Mouse (Mus musculus) embryonic facial prominence, embryonic 14.5 days (tissue): Measurements from ENCODE around the gene Dync1i2. TPM values are rescaled to one million over a fixed set of nuclear protein-coding genes. Genes with fewer than 3 reads are reported as not detected.

ENCODE experiments used
- ATAC-seq: fragments of 200-750 bp; cut with Nextera tagmentation; 2 replicates; pipeline ENCODE4 v1.8.0; 2017; ENCODE audit warnings: low read depth, moderate number of reproducible peaks, moderate TSS enrichment
- DNase-seq: peaks from one replicate; pipeline ENCODE4 v3.0.0-alpha.2; 2015; ENCODE audit warnings: low spot score
- H3K27ac ChIP-seq: fragments of 300-500 bp; sonication (generic); replicated peaks from 2 replicates; pipeline ENCODE4 v1.5.1; 2014; ENCODE audit warnings: low read depth, mild to moderate bottlenecking, low read length, moderate library complexity
- H3K27me3 ChIP-seq: fragments of 300-500 bp; sonication (generic); replicated peaks from 2 replicates; pipeline ENCODE4 v1.6.1; 2014; ENCODE audit warnings: low read length; ENCODE audit not compliant: control insufficient read depth, insufficient read depth
- H3K36me3 ChIP-seq: fragments of 300-500 bp; sonication (generic); 2 replicates; pipeline ENCODE4 v1.6.1; 2014; ENCODE audit warnings: low read length, mixed read lengths; ENCODE audit not compliant: control insufficient read depth, insufficient read depth
- H3K4me1 ChIP-seq: fragments of 300-500 bp; sonication (generic); 2 replicates; pipeline ENCODE4 v1.6.1; 2014; ENCODE audit warnings: antibody characterized with exemption, low read length; ENCODE audit not compliant: control insufficient read depth, insufficient read depth
- H3K4me2 ChIP-seq: fragments of 300-500 bp; sonication (generic); 2 replicates; pipeline ENCODE4 v1.6.1; 2014; ENCODE audit warnings: low read depth, mild to moderate bottlenecking, low read length, moderate library complexity, mixed read lengths
- H3K4me3 ChIP-seq: fragments of 300-500 bp; sonication (generic); 2 replicates; pipeline ENCODE4 v1.5.1; 2014; ENCODE audit warnings: low read depth, mild to moderate bottlenecking, low read length
- H3K9ac ChIP-seq: fragments of 300-500 bp; sonication (generic); 2 replicates; pipeline ENCODE4 v1.6.1; 2014; ENCODE audit warnings: low read depth, mild to moderate bottlenecking, low read length, moderate library complexity, mixed read lengths
- H3K9me3 ChIP-seq: fragments of 300-500 bp; sonication (generic); 2 replicates; pipeline ENCODE4 v1.6.1; 2016; ENCODE audit warnings: low read length; ENCODE audit not compliant: control insufficient read depth
- WGBS: fragments of 180-500 bp; shearing (Covaris S2); extraction: QIAGEN DNeasy Blood & Tissue Kit; methylation state at CpG from one replicate; pipeline ENCODE4 v1.1.7; 2014; 5-methylcytosine and 5-hydroxymethylcytosine counted together
- polyA plus RNA-seq: library from polyadenylated mRNA; unstranded; fragments of >200 nt; fragmentation: Nextera tagmentation; extraction: Ambion mirVana; gene quantifications from 2 replicates; pipeline ENCODE4 v1.2.1, GENCODE M21; 2014

Dync1i2 gene
- polyA plus RNA-seq, 1 experiment from 2014 or later, result 103 TPM

DNA sequence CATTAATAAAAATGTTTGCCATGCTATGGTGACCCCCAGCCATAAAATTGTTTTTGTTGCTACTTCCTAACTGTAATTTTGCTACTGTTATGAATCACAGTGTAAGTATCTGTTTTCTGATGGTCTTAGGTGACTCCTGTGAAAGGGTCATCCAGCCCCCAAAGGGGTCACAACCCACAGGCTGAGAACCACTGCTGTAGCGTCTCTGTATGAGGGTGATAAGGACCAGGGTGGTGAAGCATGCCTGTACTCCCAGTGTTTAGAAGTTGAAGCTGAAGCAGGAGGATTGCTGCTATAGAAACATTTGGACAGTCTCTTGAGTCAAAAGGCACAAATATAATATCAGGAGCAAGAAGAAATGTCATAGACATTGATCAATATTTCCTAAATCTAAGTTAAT is 57.8 kb downstream of the Dync1i2 start:
- no peaks in the 10 kb centered on the region; the same call in 1 of the 2 replicates for H3K4me1 ChIP-seq
- DNase-seq (no peak), ATAC-seq (no peak)
- H3K4me2 ChIP-seq, result no peak overlapping the region
- no peaks in the 10 kb centered on the region for H3K9me3 ChIP-seq
- 61% methylated on average over 1 of the region's 1 CpGs for WGBS
- no peak overlapping the region for H3K9ac ChIP-seq
- no peak overlapping the region for H3K4me3 ChIP-seq
- H3K27me3 ChIP-seq, result no peaks in the 10 kb centered on the region
- H3K27ac ChIP-seq, result no peak overlapping the region
- H3K36me3 ChIP-seq, result peaks cover 27% of the 10 kb centered on the region

DNA sequence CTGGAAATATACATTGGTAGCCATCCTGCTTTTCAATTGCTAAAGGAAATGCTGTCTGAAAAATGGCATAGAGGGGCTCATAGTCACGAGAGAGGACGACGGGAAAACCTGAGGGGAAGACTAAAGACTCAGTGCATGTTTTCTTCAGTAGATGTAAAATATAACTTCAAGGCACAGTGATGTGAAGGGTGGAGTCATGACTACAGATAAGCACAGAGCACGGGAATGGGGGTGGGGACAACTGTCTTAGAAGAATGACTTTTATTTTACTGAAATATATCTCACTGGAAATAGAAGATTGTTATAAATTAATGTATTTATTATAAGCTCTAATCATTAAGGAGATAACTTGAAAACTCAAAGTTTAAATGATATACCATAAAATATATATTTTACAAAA is 58.6 kb downstream of the Dync1i2 start:
- Histone ChIP-seq H3K4me1 (peaks cover 3% of the 10 kb centered on the region; the same call in 1 of the 2 replicates), H3K27ac (no peak overlapping the region), H3K4me3 (no peak overlapping the region), H3K27me3 (no peaks in the 10 kb centered on the region), H3K4me2 (no peak overlapping the region), H3K9me3 (no peaks in the 10 kb centered on the region), H3K9ac (no peak overlapping the region), H3K36me3 (peaks cover 22% of the 10 kb centered on the region)
- no peak for DNase-seq
- 79% methylated on average over 4 of the region's 4 CpGs for WGBS
- no peak for ATAC-seq

DNA sequence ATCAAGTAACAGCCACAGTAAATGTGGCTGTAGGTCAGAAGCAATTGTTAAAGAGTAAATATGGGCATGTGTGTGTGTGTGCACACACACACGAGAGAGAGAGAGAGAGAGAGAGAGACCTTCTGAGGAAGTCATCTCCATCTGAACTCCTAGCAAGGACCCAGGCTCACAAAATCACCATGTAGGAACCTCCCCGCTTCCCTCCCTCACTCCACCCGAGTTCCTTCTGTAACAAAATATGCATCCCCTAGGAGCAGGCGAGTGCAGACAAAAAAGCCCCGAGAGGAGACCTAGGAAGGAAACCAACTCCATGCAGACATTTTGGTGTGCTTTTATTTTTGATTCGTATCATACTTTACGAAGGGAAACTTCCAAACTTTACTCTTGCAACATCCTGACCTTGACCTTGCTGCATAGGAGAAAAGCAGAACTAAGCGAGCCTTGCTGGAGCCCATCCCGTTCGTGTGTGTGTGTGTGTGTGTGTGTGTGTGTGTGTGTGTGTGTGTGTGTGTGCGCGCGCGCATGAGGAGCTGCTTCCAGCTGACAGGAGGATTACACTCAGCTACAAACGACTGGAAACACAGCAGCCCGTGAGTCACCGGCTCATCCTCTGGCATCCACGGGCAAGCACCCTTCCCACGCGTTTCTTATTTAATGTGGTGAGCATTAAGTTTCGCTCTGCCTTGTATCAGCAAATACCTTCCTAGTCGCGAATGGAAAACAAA is 62.6 kb downstream of the Dync1i2 start:
- Histone ChIP-seq H3K9me3 (no peaks in the 10 kb centered on the region), H3K4me1 (peaks cover 3% of the 10 kb centered on the region; the same call in 1 of the 2 replicates), H3K36me3 (peaks cover 8% of the 10 kb centered on the region; the same call in 1 of the 2 replicates), H3K4me3 (peak overlapping the region; percentile 21), H3K4me2 (peak overlapping the region; percentile 43), H3K27ac (peak overlapping the region; percentile 59), H3K27me3 (no peaks in the 10 kb centered on the region), H3K9ac (peak overlapping the region; percentile 55)
- 25% methylated on average over 23 of the region's 23 CpGs for WGBS
- DNase-seq (peak; percentile 83), ATAC-seq (peak; percentile 79)

DNA sequence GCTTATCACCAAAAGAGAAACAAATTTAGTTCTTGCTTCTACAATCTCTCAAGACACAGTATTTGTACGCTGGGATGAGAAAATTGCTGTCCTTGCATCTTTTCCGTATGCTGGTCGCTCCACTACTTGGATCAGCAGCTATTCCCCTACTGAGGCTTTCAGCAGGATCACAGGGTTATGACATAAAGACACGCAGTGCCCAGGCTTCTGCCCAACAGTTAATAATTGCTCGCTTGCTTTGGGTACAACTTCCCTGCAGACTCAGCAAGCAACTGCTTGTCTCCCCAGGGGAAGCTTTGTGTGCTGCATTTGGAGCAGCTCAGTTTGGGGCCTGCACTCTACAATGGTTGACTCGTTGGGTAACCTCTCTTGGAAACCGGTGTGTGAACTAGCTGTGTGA is 64.2 kb downstream of the Dync1i2 start:
- Histone ChIP-seq H3K4me2 (no peak overlapping the region), H3K4me3 (no peak overlapping the region), H3K27me3 (no peaks in the 10 kb centered on the region), H3K9me3 (no peaks in the 10 kb centered on the region), H3K4me1 (peaks cover 3% of the 10 kb centered on the region; the same call in 1 of the 2 replicates), H3K9ac (no peak overlapping the region), H3K27ac (no peak overlapping the region), H3K36me3 (peaks cover 8% of the 10 kb centered on the region; the same call in 1 of the 2 replicates)
- DNase-seq, result no peak
- WGBS, result 89% methylated on average over 7 of the region's 7 CpGs
- ATAC-seq, result no peak

DNA sequence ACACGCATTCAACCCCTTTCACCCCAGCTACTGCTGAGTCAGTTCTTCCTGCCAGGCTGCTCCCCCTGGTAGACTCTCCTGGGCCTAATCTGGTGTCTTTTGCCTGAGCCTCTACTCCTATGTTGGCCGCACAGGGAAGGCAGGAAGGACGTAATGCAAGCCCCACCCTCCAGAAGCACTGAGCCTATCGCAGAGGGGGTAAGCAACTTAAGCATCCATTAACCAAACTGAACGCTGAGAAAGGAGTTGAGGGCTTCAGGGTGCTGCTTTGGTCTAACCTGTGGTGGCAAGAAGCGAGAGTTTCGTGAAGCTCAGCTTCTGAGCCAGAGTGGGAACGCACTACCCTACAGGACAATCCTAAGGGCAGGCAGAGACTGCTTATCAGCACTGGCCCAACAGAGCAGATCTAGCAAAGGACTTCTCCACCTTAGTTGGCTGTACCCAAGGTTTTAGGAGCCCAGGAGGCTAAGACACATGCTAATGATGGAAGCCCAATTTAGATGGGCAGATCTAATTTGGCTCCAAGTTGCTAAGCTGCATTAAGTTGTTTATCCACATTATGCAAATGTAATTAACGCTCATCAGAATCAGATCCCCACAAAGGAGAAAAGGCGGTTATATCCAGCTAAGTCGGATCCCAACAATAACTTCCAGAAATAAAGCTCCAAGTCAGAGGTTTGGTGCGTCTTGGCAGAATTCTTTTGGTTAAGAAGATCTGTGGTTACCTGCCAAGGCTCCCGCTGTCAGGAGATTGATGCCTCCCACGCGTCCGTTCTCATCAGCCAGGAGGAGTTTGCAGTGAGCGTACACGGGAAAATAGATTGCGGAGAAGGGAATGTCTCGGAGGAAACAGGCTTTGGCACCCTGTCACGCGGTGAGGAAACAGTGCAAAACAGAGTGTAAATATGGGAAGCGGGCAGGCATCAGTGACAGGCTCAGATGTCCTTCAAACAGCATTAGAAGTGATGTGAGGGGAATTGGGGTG is 67.6 kb downstream of the Dync1i2 start:
- Histone ChIP-seq H3K27ac (no peak overlapping the region), H3K27me3 (no peaks in the 10 kb centered on the region), H3K9ac (no peak overlapping the region), H3K36me3 (peaks cover 18% of the 10 kb centered on the region), H3K4me3 (no peak overlapping the region), H3K4me2 (no peak overlapping the region), H3K4me1 (0 out of 2 replicates have a peak, but pooled peaks cover 3% of the 10 kb centered on the region), H3K9me3 (no peaks in the 10 kb centered on the region)
- no peak for ATAC-seq
- peak; percentile 42 for DNase-seq
- WGBS, result 79% methylated on average over 23 of the region's 23 CpGs

DNA sequence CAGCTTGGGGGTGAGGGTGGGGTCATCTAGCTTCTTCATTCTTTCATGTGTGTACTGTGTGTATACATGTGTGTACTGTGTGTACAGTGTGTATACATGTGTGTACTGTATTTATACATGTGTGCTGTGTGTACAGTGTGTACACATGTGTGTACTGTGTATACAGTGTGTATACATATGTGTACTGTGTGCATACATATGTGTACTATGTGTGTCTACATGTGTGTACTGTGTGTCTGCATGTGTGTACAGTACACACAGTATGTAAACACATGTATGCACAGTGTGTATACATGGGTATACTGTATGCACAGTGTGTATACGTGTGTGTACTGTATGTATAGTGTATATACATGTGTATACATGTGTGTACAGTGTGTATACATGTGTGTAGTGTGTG is 70.5 kb downstream of the Dync1i2 start:
- WGBS, result 84% methylated on average over 1 of the region's 1 CpGs
- H3K9ac ChIP-seq, result no peak overlapping the region
- no peak for ATAC-seq

DNA sequence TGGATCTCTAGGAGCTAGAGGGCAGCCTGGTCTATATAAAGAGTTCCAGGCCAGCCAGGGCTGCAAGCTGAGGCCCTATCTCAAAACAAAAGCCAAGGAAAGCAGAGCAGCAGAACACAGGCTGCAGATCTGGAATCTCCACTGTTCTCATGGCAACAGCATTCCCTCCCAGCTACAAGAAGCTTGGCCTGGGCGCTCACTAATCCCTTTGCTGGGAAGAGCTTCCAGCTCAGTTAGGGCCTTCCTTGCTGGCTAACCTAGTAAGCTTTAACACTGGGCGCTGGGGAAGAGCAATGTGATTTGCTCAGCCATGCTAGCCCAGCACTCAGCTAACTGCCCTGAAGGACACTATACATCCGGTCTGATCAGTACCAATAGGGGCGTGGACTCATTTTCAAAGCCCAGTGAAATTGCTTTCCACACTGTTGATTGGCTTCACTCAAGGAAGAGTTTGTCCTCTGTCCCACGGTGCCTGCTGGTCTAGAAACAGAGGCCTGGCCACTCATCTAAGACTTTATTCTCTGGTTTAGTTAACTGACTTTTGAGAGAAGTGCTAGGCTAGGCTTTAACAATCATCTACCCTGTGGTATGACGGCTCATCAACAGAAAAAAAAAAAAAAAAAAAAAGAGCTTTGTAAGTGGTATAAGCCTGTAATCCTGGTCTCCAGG is 78.7 kb downstream of the Dync1i2 start:
- H3K4me3 ChIP-seq, result no peak overlapping the region
- ATAC-seq, result peak; percentile 57; the same call in 1 of the 2 replicates
- DNase-seq, result peak; percentile 67
- no peaks in the 10 kb centered on the region for H3K27me3 ChIP-seq
- H3K4me1 ChIP-seq, result peaks cover 5% of the 10 kb centered on the region
- H3K9ac ChIP-seq, result no peak overlapping the region
- no peaks in the 10 kb centered on the region for H3K9me3 ChIP-seq
- H3K36me3 ChIP-seq, result no peaks in the 10 kb centered on the region
- 46% methylated on average over 6 of the region's 6 CpGs for WGBS
- H3K27ac ChIP-seq, result no peak overlapping the region
- H3K4me2 ChIP-seq, result no peak overlapping the region

More for the DNA sequence above, 70.5 kb downstream of the Dync1i2 start:
- H3K9me3 ChIP-seq, result no peaks in the 10 kb centered on the region
- peaks cover 11% of the 10 kb centered on the region for H3K36me3 ChIP-seq
- H3K4me3 ChIP-seq, result no peak overlapping the region
- H3K27ac ChIP-seq, result no peak overlapping the region
- no peaks in the 10 kb centered on the region for H3K4me1 ChIP-seq
- no peak overlapping the region for H3K4me2 ChIP-seq
- H3K27me3 ChIP-seq, result no peaks in the 10 kb centered on the region
- DNase-seq, result no peak

DNA sequence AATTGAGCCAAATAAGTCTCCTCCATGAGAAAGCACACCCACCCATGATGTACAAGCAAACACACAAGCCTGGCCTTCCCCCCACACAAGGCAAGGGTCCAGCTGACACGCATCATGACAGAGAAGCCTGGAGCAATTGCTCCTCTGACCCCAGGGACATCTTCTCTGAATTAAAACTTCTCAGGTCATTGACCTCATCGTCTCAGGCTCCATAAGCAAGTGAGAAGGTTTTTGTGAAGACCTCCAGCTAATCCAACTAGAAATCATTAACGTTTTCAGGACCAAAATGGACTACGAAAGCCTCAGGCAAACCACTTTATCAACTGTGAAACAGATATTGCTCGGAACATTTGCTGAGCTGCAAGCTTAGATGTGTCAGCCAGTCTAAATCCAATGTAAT is 80.1 kb downstream of the Dync1i2 start:
- no peak for DNase-seq
- H3K4me1 ChIP-seq, result peaks cover 5% of the 10 kb centered on the region
- no peak overlapping the region for H3K9ac ChIP-seq
- ATAC-seq, result no peak
- no peak overlapping the region for H3K27ac ChIP-seq
- no peaks in the 10 kb centered on the region for H3K9me3 ChIP-seq
- WGBS, result 28% methylated on average over 5 of the region's 5 CpGs
- H3K4me2 ChIP-seq, result no peak overlapping the region
- no peak overlapping the region for H3K4me3 ChIP-seq
- H3K27me3 ChIP-seq, result no peaks in the 10 kb centered on the region
- no peaks in the 10 kb centered on the region; the same call in 1 of the 2 replicates for H3K36me3 ChIP-seq
